Mouse (Mus musculus) liver, postnatal 0 days (tissue): ENCODE measurements around the gene Cped1. TPM values are rescaled to one million over a fixed set of nuclear protein-coding genes. Genes with fewer than 3 reads are reported as not detected.
"Not testable (repeated sequence)": the region's sequence is repeated elsewhere in the genome, so short reads cannot be mapped to it uniquely, and the experiment has no call there.

ENCODE experiments used
- ATAC-seq: fragments of 200-750 bp; cut with Nextera tagmentation; 2 replicates; pipeline ENCODE4 v1.8.0; 2017; ENCODE audit warnings: mild to moderate bottlenecking, moderate library complexity
- DNase-seq: peaks from one replicate; pipeline ENCODE4 v3.0.0-alpha.2; 2016
- H3K27ac ChIP-seq: fragments of 300-500 bp; sonication (generic); 2 replicates; pipeline ENCODE4 v1.5.1; 2014; ENCODE audit warnings: antibody characterized with exemption, moderate library complexity, mild to moderate bottlenecking, low read depth
- H3K27me3 ChIP-seq: fragments of 300-500 bp; sonication (generic); 2 replicates; pipeline ENCODE4 v1.6.1; 2014; ENCODE audit warnings: low read length, control low read depth, mixed read lengths; ENCODE audit not compliant: insufficient read depth
- H3K36me3 ChIP-seq: fragments of 300-500 bp; sonication (generic); replicated peaks from 2 replicates; pipeline ENCODE4 v1.6.1; 2014; ENCODE audit warnings: mild to moderate bottlenecking, control low read depth, low read length, moderate library complexity, mixed read lengths; ENCODE audit not compliant: insufficient read depth
- H3K4me1 ChIP-seq: fragments of 300-500 bp; sonication (generic); 2 replicates; pipeline ENCODE4 v1.6.1; 2014; ENCODE audit warnings: antibody characterized with exemption, mild to moderate bottlenecking, control low read depth; ENCODE audit not compliant: insufficient read depth
- H3K4me2 ChIP-seq: fragments of 300-500 bp; sonication (generic); 2 replicates; pipeline ENCODE4 v1.6.1; 2014; ENCODE audit warnings: low read depth, mild to moderate bottlenecking, low read length, moderate library complexity, mixed read lengths
- H3K4me3 ChIP-seq: fragments of 300-500 bp; sonication (generic); 2 replicates; pipeline ENCODE4 v1.5.1; 2014; ENCODE audit warnings: low read depth, low read length
- H3K9ac ChIP-seq: fragments of 300-500 bp; sonication (generic); replicated peaks from 2 replicates; pipeline ENCODE4 v1.6.1; 2014; ENCODE audit warnings: mild to moderate bottlenecking, moderate library complexity
- H3K9me3 ChIP-seq: fragments of 300-500 bp; sonication (generic); 2 replicates; pipeline ENCODE4 v1.6.1; 2016; ENCODE audit warnings: mild to moderate bottlenecking, control low read depth, low read length, mixed read lengths
- CTCF ChIP-seq: sonication (generic); IDR thresholded peaks from 2 replicates; pipeline ENCODE4 v1.5.1; 2016; ENCODE audit warnings: antibody characterized with exemption, low read depth
- EP300 ChIP-seq: IDR thresholded peaks from 2 replicates; pipeline ENCODE4 v1.6.1; 2016; ENCODE audit warnings: antibody characterized with exemption, low read depth, mild to moderate bottlenecking
- WGBS: fragments of 180-500 bp; shearing (Covaris S2); extraction: QIAGEN DNeasy Blood & Tissue Kit; methylation state at CpG from one replicate; pipeline ENCODE4 v1.1.7; 2014; ENCODE audit not compliant: insufficient replicate concordance; 5-methylcytosine and 5-hydroxymethylcytosine counted together
- polyA plus RNA-seq: library from polyadenylated mRNA; unstranded; fragments of >200 nt; fragmentation: Nextera tagmentation; extraction: Ambion mirVana; gene quantifications from 2 replicates; pipeline ENCODE4 v1.2.1, GENCODE M21; 2015

Cped1 gene
- polyA plus RNA-seq, 1 experiment from 2014 or later: 8.2 TPM

DNA sequence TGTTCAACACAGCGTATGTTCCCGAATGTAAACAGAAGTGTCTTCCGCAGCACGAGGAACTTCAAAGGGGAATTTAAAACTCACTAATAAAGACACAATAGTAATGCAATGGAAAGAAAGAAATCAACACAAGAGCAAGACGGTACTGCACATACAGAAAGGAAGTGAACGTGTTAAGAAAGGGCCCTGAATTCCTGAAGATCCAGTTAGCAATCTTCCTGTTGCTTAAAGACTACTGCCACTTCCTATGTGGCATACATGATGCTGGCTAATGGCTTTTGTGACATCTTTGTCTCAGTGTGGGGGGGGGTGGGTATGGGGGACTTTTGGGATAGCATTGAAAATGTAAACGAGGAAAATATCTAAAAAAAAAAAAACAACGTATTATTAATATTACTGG is 50.7 kb downstream of the Cped1 start:
- Histone ChIP-seq H3K4me3 (no peak overlapping the region), H3K27me3 (no peaks in the 10 kb centered on the region), H3K36me3 (no peaks in the 10 kb centered on the region), H3K27ac (no peak overlapping the region), H3K4me1 (peaks cover 6% of the 10 kb centered on the region; the same call in 1 of the 2 replicates), H3K4me2 (no peak overlapping the region), H3K9me3 (no peaks in the 10 kb centered on the region), H3K9ac (no peak overlapping the region)
- DNase-seq: no peak
- WGBS: 64% methylated on average over 8 of the region's 8 CpGs
- TF ChIP-seq CTCF (no peak), EP300 (no peak)
- no peak for ATAC-seq

- Histone ChIP-seq H3K36me3 (no peaks in the 10 kb centered on the region), H3K4me3 (no peak overlapping the region), H3K4me1 (peaks cover 6% of the 10 kb centered on the region; the same call in 1 of the 2 replicates), H3K9me3 (no peaks in the 10 kb centered on the region), H3K27ac (no peak overlapping the region), H3K4me2 (no peak overlapping the region), H3K27me3 (no peaks in the 10 kb centered on the region), H3K9ac (no peak overlapping the region)
- TF ChIP-seq EP300 (no peak), CTCF (no peak)
- DNase-seq (no peak), ATAC-seq (no peak)
- 48% methylated on average over 1 of the region's 1 CpGs for WGBS
These were observed 51.2 kb downstream of the Cped1 start for GRCm38 (mm10) chr6:22036911-22037310.

- Histone ChIP-seq H3K4me2 (no peak overlapping the region), H3K36me3 (no peaks in the 10 kb centered on the region), H3K27me3 (no peaks in the 10 kb centered on the region), H3K4me3 (no peak overlapping the region), H3K9ac (no peak overlapping the region), H3K9me3 (no peaks in the 10 kb centered on the region), H3K4me1 (peaks cover 6% of the 10 kb centered on the region; the same call in 1 of the 2 replicates), H3K27ac (no peak overlapping the region)
- DNase-seq (no peak), ATAC-seq (no peak)
- WGBS: 54% methylated on average over 4 of the region's 4 CpGs
- no peak for TF ChIP-seq EP300
- no peak for TF ChIP-seq CTCF
These were observed 51.8 kb downstream of the Cped1 start for GRCm38 (mm10) chr6:22037441-22038050.

GRCm38 (mm10) chr6:22039666-22040065 is 54.0 kb downstream of the Cped1 start:
- peak; percentile 37 for DNase-seq
- H3K4me3 ChIP-seq, H3K9ac ChIP-seq, H3K4me2 ChIP-seq, H3K4me1 ChIP-seq, ATAC-seq, H3K36me3 ChIP-seq, H3K27me3 ChIP-seq, H3K9me3 ChIP-seq, H3K27ac ChIP-seq: not testable (repeated sequence)
- TF ChIP-seq CTCF: peak; percentile 37; the same call in 1 of the 2 replicates
- 62% methylated on average over 7 of the region's 7 CpGs for WGBS

DNA sequence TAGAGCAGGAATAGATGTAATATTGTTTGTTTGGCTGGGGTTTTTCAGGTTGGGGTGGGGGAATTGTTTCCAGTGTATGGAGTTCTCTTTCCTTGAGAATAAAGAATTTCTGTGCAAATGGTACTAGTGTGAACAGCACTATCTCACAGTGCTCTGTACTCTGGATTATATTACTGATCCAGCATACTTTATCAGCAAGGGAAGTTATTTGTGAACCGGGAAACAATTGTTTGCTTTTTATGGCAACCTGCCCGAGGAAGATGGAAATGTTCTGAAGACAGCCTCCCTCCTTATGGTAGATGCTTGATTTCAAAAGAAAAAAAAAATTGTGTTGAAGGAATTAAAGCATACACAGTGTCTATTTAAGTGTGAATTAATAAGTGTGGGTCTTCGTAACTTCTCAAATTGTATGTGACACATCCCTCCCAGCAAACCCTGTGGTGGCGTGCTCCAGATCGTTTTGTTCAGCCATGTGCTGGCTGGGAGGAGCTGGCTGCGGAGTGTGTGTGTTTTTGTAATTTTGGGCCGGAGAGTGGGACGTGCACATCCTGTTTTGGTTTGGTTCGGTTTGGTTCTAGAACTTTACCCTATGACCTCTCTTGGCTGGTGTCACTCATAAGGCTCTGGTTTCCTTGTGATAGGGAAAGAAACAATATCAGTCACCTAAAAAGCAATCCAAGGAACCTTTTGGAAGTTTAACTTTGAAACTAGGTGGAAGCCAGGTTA is 59.3 kb downstream of the Cped1 start:
- Histone ChIP-seq H3K27me3 (no peaks in the 10 kb centered on the region), H3K9ac (no peak overlapping the region), H3K4me2 (no peak overlapping the region), H3K36me3 (no peaks in the 10 kb centered on the region), H3K4me1 (no peaks in the 10 kb centered on the region), H3K4me3 (no peak overlapping the region), H3K9me3 (no peaks in the 10 kb centered on the region), H3K27ac (no peak overlapping the region)
- ATAC-seq (no peak), DNase-seq (no peak)
- TF ChIP-seq EP300 (no peak), CTCF (no peak)
- 61% methylated on average over 9 of the region's 9 CpGs for WGBS

GRCm38 (mm10) chr6:22047101-22047500 is 61.4 kb downstream of the Cped1 start:
- ATAC-seq (no peak), DNase-seq (no peak)
- 79% methylated on average over 2 of the region's 2 CpGs for WGBS
- no peak overlapping the region for H3K27ac ChIP-seq
- no peak overlapping the region for H3K9ac ChIP-seq
- H3K36me3 ChIP-seq: no peaks in the 10 kb centered on the region
- H3K4me2 ChIP-seq: no peak overlapping the region
- no peak for TF ChIP-seq CTCF
- no peak for TF ChIP-seq EP300
- H3K9me3 ChIP-seq: no peaks in the 10 kb centered on the region
- no peak overlapping the region for H3K4me3 ChIP-seq
- H3K4me1 ChIP-seq: no peaks in the 10 kb centered on the region
- no peaks in the 10 kb centered on the region for H3K27me3 ChIP-seq
